Mouse (Mus musculus): ENCODE data around the gene Pex11b. TPM values are rescaled to one million over a fixed set of nuclear protein-coding genes. Genes with fewer than 3 reads are reported as not detected.
"Not testable (repeated sequence)": the region's sequence is repeated elsewhere in the genome, so short reads cannot be mapped to it uniquely, and the experiment has no call there.

Pex11b gene
- total and polyA plus RNA-seq, 2 experiments, result 31.4 to 40.8 TPM

DNA sequence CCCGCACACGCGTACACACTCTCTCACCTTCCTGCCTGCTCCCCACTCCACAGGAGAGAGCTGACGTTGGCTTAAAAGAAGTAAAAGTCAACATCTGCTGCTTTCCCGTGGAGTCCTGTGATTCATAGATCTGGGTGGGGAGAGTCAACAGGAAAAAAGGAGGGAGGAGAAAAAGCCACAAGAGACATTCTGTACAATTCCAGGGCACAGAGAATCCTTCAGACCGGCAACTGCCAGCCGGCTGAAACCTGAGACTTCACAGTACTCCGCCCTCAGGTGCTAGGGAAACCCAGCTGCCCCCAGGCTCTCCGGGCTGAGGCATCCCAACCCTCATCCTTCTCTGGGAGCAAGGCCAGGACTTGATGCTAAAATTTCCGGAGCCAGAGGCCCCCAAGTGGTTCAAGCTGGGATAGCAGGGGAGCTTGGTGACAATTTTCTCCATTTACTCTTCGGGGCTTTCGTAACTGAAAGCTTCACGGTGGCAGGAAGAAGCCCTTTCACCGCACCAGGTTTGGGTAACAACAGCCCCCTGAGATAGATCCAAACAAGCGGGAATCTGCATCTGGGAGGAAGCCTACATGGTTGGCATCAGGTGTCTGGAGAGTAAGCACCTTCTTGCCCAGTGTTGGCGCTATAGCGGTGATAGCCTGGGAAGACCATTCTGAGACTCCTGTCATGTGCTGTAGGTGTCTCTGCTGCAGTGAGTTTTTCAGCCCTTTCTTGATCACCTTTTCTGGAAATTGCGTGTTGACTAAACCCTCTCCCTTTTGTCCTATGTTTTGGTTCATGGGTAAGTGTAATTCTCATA lies 28.5 kb downstream of the Pex11b start:
- Histone ChIP-seq H3K4me1 (ENCODE audit: control insufficient read depth, insufficient read depth, low read length) (peaks cover 2% of the 10 kb centered on the region), H3K9ac (ENCODE audit: low read depth, low read length) (peak overlapping the region; percentile 55; the same call in 1 of the 2 replicates), H3K27ac (replicated peaks; ENCODE audit: insufficient read depth, low read depth, low read length) (no peak overlapping the region), H3K27me3 (ENCODE audit: control insufficient read depth, insufficient read depth, low read length) (no peaks in the 10 kb centered on the region), H3K4me3 (ENCODE audit: insufficient read depth, low read depth, low read length) (no peak overlapping the region), H3K79me2 (ENCODE audit: control insufficient read depth, insufficient read depth, low read length) (no peaks in the 10 kb centered on the region), H3K36me3 (ENCODE audit: control insufficient read depth, insufficient read depth, low read length) (no peaks in the 10 kb centered on the region)
- 11% methylated on average over 18 of the region's 18 CpGs for WGBS
- TF ChIP-seq CTCF (IDR thresholded peaks at IDR 0.05; ENCODE audit: low read depth, low read length) (peak; percentile 73), POLR2A (IDR thresholded peaks at IDR 0.05; ENCODE audit: extremely low read depth, insufficient read depth, low read length) (no peak)
- DNase-seq (ENCODE audit: extremely low read depth, low read depth, low spot score), result peak; percentile 49

DNA sequence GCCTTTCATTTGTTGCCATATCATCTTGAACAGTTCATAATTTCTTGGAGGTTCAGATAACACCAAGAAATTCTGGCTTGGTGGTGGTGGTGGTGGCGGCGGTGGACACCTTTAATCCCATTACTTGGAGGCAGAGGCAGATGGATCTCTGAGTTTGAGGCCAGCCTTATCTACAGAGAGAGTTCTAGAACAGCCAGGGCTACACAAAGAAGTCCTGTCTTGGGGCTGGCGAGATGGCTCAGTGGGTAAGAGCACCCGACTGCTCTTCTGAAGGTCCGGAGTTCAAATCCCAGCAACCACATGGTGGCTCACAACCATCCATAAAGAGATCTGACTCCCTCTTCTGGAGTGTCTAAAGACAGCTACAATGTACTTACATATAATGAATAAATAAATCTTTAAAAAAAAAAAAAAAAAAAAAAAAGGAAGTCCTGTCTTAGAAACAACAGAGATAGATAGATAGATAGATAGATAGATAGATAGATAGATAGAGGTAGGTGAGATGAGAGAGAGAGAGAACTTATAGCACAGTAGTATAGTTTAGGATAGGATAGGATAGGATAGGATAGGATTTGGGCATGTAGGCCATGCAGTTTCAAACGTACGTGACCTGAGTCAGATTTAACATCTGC lies 30.7 kb downstream of the Pex11b start:
- not testable (repeated sequence) for H3K4me1 ChIP-seq (ENCODE audit: control insufficient read depth, insufficient read depth, low read length); H3K36me3 ChIP-seq (ENCODE audit: control insufficient read depth, insufficient read depth, low read length); H3K9ac ChIP-seq (ENCODE audit: low read depth, low read length); DNase-seq (ENCODE audit: extremely low read depth, low read depth, low spot score); H3K79me2 ChIP-seq (ENCODE audit: control insufficient read depth, insufficient read depth, low read length); H3K4me3 ChIP-seq (ENCODE audit: insufficient read depth, low read depth, low read length); H3K27me3 ChIP-seq (ENCODE audit: control insufficient read depth, insufficient read depth, low read length); H3K27ac ChIP-seq (replicated peaks; ENCODE audit: insufficient read depth, low read depth, low read length)
- WGBS, result 87% methylated on average over 7 of the region's 7 CpGs

DNA sequence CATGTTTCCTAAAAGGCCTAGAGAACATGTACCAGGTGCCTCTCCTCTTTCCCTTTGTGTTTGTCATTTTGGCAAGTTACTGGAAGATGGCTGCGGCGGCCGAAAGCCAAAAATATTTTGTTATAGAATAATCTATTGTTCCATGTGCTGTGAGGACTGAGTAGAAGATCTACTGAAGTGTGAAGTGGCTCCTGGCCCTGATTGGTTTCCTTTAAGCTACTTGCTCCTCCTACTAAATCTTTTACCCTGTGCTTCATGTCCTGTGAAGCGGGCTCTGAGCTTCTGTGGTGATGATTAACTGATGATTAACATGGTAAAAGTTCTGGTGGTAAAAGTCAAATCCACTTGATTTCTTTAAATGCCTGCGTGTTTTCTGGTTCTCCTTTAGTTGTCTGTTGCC lies 31.7 kb downstream of the Pex11b start:
- no peak for TF ChIP-seq POLR2A (IDR thresholded peaks at IDR 0.05; ENCODE audit: extremely low read depth, insufficient read depth, low read length)
- no peak for TF ChIP-seq CTCF (IDR thresholded peaks at IDR 0.05; ENCODE audit: low read depth, low read length)
- Histone ChIP-seq H3K27ac (replicated peaks; ENCODE audit: insufficient read depth, low read depth, low read length) (no peak overlapping the region), H3K27me3 (ENCODE audit: control insufficient read depth, insufficient read depth, low read length) (no peaks in the 10 kb centered on the region), H3K9ac (ENCODE audit: low read depth, low read length) (no peak overlapping the region), H3K36me3 (ENCODE audit: control insufficient read depth, insufficient read depth, low read length) (no peaks in the 10 kb centered on the region), H3K4me1 (ENCODE audit: control insufficient read depth, insufficient read depth, low read length) (peaks cover 2% of the 10 kb centered on the region), H3K79me2 (ENCODE audit: control insufficient read depth, insufficient read depth, low read length) (no peaks in the 10 kb centered on the region), H3K4me3 (ENCODE audit: insufficient read depth, low read depth, low read length) (no peak overlapping the region)
- 90% methylated on average over 5 of the region's 5 CpGs for WGBS
- no peak for DNase-seq (ENCODE audit: extremely low read depth, low read depth, low spot score)

DNA sequence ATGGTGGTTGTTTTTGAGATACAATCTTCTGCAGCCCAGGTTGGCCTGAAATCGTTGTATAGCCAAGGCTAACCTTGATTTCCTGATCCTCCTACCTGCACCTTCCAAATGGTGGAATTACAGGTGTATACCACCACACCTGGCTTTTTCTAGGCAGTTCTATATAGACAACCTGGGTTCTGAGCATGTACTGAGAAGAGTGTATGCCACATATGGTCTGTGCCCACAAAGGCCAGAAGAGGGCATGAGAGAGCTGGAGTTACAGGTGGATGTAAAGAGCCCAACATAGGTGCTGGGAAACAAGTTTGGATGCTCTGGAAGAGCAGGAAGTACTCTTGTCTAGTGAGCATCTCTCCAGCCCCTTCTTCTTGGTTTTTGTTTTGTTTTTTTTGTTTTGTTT lies 32.1 kb downstream of the Pex11b start:
- no peak for TF ChIP-seq POLR2A (IDR thresholded peaks at IDR 0.05; ENCODE audit: extremely low read depth, insufficient read depth, low read length)
- TF ChIP-seq CTCF (IDR thresholded peaks at IDR 0.05; ENCODE audit: low read depth, low read length), result peak; percentile 38; the same call in 1 of the 2 replicates
- H3K9ac ChIP-seq (ENCODE audit: low read depth, low read length), result no peak overlapping the region
- peak; percentile 39 for DNase-seq (ENCODE audit: extremely low read depth, low read depth, low spot score)
- H3K4me3 ChIP-seq (ENCODE audit: insufficient read depth, low read depth, low read length), result no peak overlapping the region
- H3K27ac ChIP-seq (replicated peaks; ENCODE audit: insufficient read depth, low read depth, low read length), result no peak overlapping the region
- 15% methylated on average over 1 of the region's 1 CpGs for WGBS
- H3K27me3 ChIP-seq (ENCODE audit: control insufficient read depth, insufficient read depth, low read length), result no peaks in the 10 kb centered on the region
- H3K4me1 ChIP-seq (ENCODE audit: control insufficient read depth, insufficient read depth, low read length), result peaks cover 2% of the 10 kb centered on the region
- no peaks in the 10 kb centered on the region for H3K79me2 ChIP-seq (ENCODE audit: control insufficient read depth, insufficient read depth, low read length)
- H3K36me3 ChIP-seq (ENCODE audit: control insufficient read depth, insufficient read depth, low read length), result no peaks in the 10 kb centered on the region

GRCm38 (mm10) chr3:96668424-96669067 lies 33.4 kb downstream of the Pex11b start:
- Histone ChIP-seq H3K27me3 (ENCODE audit: control insufficient read depth, insufficient read depth, low read length) (no peaks in the 10 kb centered on the region), H3K27ac (replicated peaks; ENCODE audit: insufficient read depth, low read depth, low read length) (no peak overlapping the region), H3K9ac (ENCODE audit: low read depth, low read length) (no peak overlapping the region), H3K4me1 (ENCODE audit: control insufficient read depth, insufficient read depth, low read length) (peaks cover 2% of the 10 kb centered on the region), H3K4me3 (ENCODE audit: insufficient read depth, low read depth, low read length) (no peak overlapping the region), H3K36me3 (ENCODE audit: control insufficient read depth, insufficient read depth, low read length) (no peaks in the 10 kb centered on the region), H3K79me2 (ENCODE audit: control insufficient read depth, insufficient read depth, low read length) (no peaks in the 10 kb centered on the region)
- WGBS, result 92% methylated on average over 5 of the region's 5 CpGs
- no peak for DNase-seq (ENCODE audit: extremely low read depth, low read depth, low spot score)
- TF ChIP-seq POLR2A (IDR thresholded peaks at IDR 0.05; ENCODE audit: extremely low read depth, insufficient read depth, low read length) (no peak), CTCF (IDR thresholded peaks at IDR 0.05; ENCODE audit: low read depth, low read length) (no peak)

Measured in liver, adult 2 months (tissue).